Mouse (Mus musculus) neural tube, embryonic 14.5 days (tissue): ENCODE measurements around the gene Slit3. TPM values are rescaled to one million over a fixed set of nuclear protein-coding genes. Genes with fewer than 3 reads are reported as not detected.

Experiments
- ATAC-seq: fragments of 200-750 bp; cut with Nextera tagmentation; 2 replicates; pipeline ENCODE4 v1.8.0; 2017; ENCODE audit warnings: low read depth, mild to moderate bottlenecking, moderate TSS enrichment, moderate library complexity
- H3K27ac ChIP-seq: fragments of 300-500 bp; sonication (generic); 2 replicates; pipeline ENCODE4 v1.5.1; 2014; ENCODE audit warnings: low read depth, mild to moderate bottlenecking, control low read depth, low read length, moderate library complexity, mixed read lengths
- H3K27me3 ChIP-seq: fragments of 300-500 bp; sonication (generic); 2 replicates; pipeline ENCODE4 v1.6.1; 2014; ENCODE audit warnings: low read length; ENCODE audit not compliant: control insufficient read depth, insufficient read depth
- H3K36me3 ChIP-seq: fragments of 300-500 bp; sonication (generic); 2 replicates; pipeline ENCODE4 v1.6.1; 2014; ENCODE audit warnings: low read length, mixed read lengths; ENCODE audit not compliant: control insufficient read depth, insufficient read depth
- H3K4me1 ChIP-seq: fragments of 300-500 bp; sonication (generic); 2 replicates; pipeline ENCODE4 v1.6.1; 2014; ENCODE audit warnings: low read length; ENCODE audit not compliant: control insufficient read depth, insufficient read depth
- H3K4me2 ChIP-seq: fragments of 300-500 bp; sonication (generic); 2 replicates; pipeline ENCODE4 v1.6.1; 2014; ENCODE audit warnings: mild to moderate bottlenecking, low read depth, low read length, control low read depth
- H3K4me3 ChIP-seq: fragments of 300-500 bp; sonication (generic); 2 replicates; pipeline ENCODE4 v1.5.1; 2014; ENCODE audit warnings: low read depth, low read length, control low read depth, mixed read lengths
- H3K9ac ChIP-seq: fragments of 300-500 bp; sonication (generic); replicated peaks from 2 replicates; pipeline ENCODE4 v1.6.1; 2014; ENCODE audit warnings: low read depth, mild to moderate bottlenecking, control low read depth, low read length, mixed read lengths
- H3K9me3 ChIP-seq: fragments of 300-500 bp; sonication (generic); 2 replicates; pipeline ENCODE4 v1.6.1; 2016; ENCODE audit warnings: low read length; ENCODE audit not compliant: control insufficient read depth
- WGBS: fragments of 180-500 bp; shearing (Covaris S2); extraction: QIAGEN DNeasy Blood & Tissue Kit; methylation state at CpG from one replicate; pipeline ENCODE4 v1.1.7; 2014; 5-methylcytosine and 5-hydroxymethylcytosine counted together
- polyA plus RNA-seq: library from polyadenylated mRNA; unstranded; fragments of >200 nt; fragmentation: Nextera tagmentation; extraction: Ambion mirVana; gene quantifications from 2 replicates; pipeline ENCODE4 v1.2.1, GENCODE M21; 2014

The Slit3 gene
- polyA plus RNA-seq, 1 experiment from 2014 or later, result 14.6 TPM

GRCm38 (mm10) chr11:35664991-35665390 lies 544.0 kb downstream of the Slit3 start:
- WGBS, result 61% methylated on average over 5 of the region's 5 CpGs
- peak; percentile 45 for ATAC-seq
- H3K27me3 ChIP-seq, result no peaks in the 10 kb centered on the region
- H3K36me3 ChIP-seq, result no peaks in the 10 kb centered on the region
- no peaks in the 10 kb centered on the region; the same call in 1 of the 2 replicates for H3K4me1 ChIP-seq
- H3K9me3 ChIP-seq, result no peaks in the 10 kb centered on the region
- no peak overlapping the region for H3K9ac ChIP-seq
- no peak overlapping the region for H3K4me2 ChIP-seq
- H3K4me3 ChIP-seq, result no peak overlapping the region
- H3K27ac ChIP-seq, result no peak overlapping the region

GRCm38 (mm10) chr11:35667428-35667827 lies 546.4 kb downstream of the Slit3 start:
- WGBS, result 53% methylated on average over 3 of the region's 3 CpGs
- ATAC-seq, result no peak
- H3K36me3 ChIP-seq, result no peaks in the 10 kb centered on the region
- no peaks in the 10 kb centered on the region; the same call in 1 of the 2 replicates for H3K4me1 ChIP-seq
- no peak overlapping the region for H3K9ac ChIP-seq
- H3K27me3 ChIP-seq, result no peaks in the 10 kb centered on the region
- H3K4me3 ChIP-seq, result no peak overlapping the region
- H3K9me3 ChIP-seq, result no peaks in the 10 kb centered on the region
- H3K4me2 ChIP-seq, result no peak overlapping the region
- no peak overlapping the region for H3K27ac ChIP-seq

- no peaks in the 10 kb centered on the region for H3K9me3 ChIP-seq
These were observed 547.1 kb downstream of the Slit3 start for GRCm38 (mm10) chr11:35668138-35668537.

GRCm38 (mm10) chr11:35668750-35669149 lies 547.7 kb downstream of the Slit3 start:
- no peaks in the 10 kb centered on the region for H3K9me3 ChIP-seq
- WGBS, result 67% methylated on average over 1 of the region's 1 CpGs
- peak; percentile 32; the same call in 1 of the 2 replicates for ATAC-seq
- no peak overlapping the region for H3K9ac ChIP-seq
- no peaks in the 10 kb centered on the region for H3K27me3 ChIP-seq
- no peaks in the 10 kb centered on the region; the same call in 1 of the 2 replicates for H3K4me1 ChIP-seq
- no peak overlapping the region for H3K4me2 ChIP-seq
- H3K27ac ChIP-seq, result no peak overlapping the region
- no peaks in the 10 kb centered on the region for H3K36me3 ChIP-seq
- H3K4me3 ChIP-seq, result no peak overlapping the region

More at GRCm38 (mm10) chr11:35668138-35668537, 547.1 kb downstream of the Slit3 start:
- ATAC-seq, result no peak
- 32% methylated on average over 3 of the region's 3 CpGs for WGBS
- H3K36me3 ChIP-seq, result no peaks in the 10 kb centered on the region
- H3K9ac ChIP-seq, result no peak overlapping the region
- H3K27me3 ChIP-seq, result no peaks in the 10 kb centered on the region
- H3K27ac ChIP-seq, result no peak overlapping the region
- no peak overlapping the region for H3K4me2 ChIP-seq
- H3K4me1 ChIP-seq, result no peaks in the 10 kb centered on the region; the same call in 1 of the 2 replicates
- H3K4me3 ChIP-seq, result no peak overlapping the region

GRCm38 (mm10) chr11:35669536-35669935 lies 548.5 kb downstream of the Slit3 start:
- Histone ChIP-seq H3K4me1 (no peaks in the 10 kb centered on the region), H3K9me3 (no peaks in the 10 kb centered on the region), H3K4me3 (no peak overlapping the region), H3K27me3 (no peaks in the 10 kb centered on the region), H3K9ac (no peak overlapping the region), H3K4me2 (no peak overlapping the region), H3K36me3 (no peaks in the 10 kb centered on the region), H3K27ac (no peak overlapping the region)
- 88% methylated on average over 5 of the region's 5 CpGs for WGBS
- no peak for ATAC-seq

- Histone ChIP-seq H3K4me1 (no peaks in the 10 kb centered on the region), H3K9me3 (no peaks in the 10 kb centered on the region), H3K4me3 (no peak overlapping the region), H3K27ac (no peak overlapping the region), H3K4me2 (no peak overlapping the region), H3K9ac (no peak overlapping the region), H3K27me3 (no peaks in the 10 kb centered on the region), H3K36me3 (no peaks in the 10 kb centered on the region)
- ATAC-seq, result no peak
- WGBS, result 77% methylated on average over 6 of the region's 6 CpGs
These were observed 549.2 kb downstream of the Slit3 start for GRCm38 (mm10) chr11:35670181-35670580.

- no peak overlapping the region for H3K27ac ChIP-seq
- H3K27me3 ChIP-seq, result no peaks in the 10 kb centered on the region
- H3K4me3 ChIP-seq, result no peak overlapping the region
- no peaks in the 10 kb centered on the region for H3K36me3 ChIP-seq
- H3K4me1 ChIP-seq, result no peaks in the 10 kb centered on the region
- WGBS, result 54% methylated on average over 3 of the region's 3 CpGs
- H3K9me3 ChIP-seq, result no peaks in the 10 kb centered on the region
- no peak for ATAC-seq
- H3K9ac ChIP-seq, result no peak overlapping the region
- H3K4me2 ChIP-seq, result no peak overlapping the region
These were observed 549.7 kb downstream of the Slit3 start for GRCm38 (mm10) chr11:35670746-35671145.

GRCm38 (mm10) chr11:35673050-35673449 lies 552.0 kb downstream of the Slit3 start:
- Histone ChIP-seq H3K9me3 (no peaks in the 10 kb centered on the region), H3K4me2 (no peak overlapping the region), H3K9ac (no peak overlapping the region), H3K4me1 (no peaks in the 10 kb centered on the region), H3K27ac (no peak overlapping the region), H3K27me3 (no peaks in the 10 kb centered on the region), H3K4me3 (no peak overlapping the region), H3K36me3 (no peaks in the 10 kb centered on the region)
- ATAC-seq, result peak; percentile 39; the same call in 1 of the 2 replicates
- 62% methylated on average over 7 of the region's 7 CpGs for WGBS

- Histone ChIP-seq H3K4me2 (no peak overlapping the region), H3K9me3 (no peaks in the 10 kb centered on the region), H3K27me3 (no peaks in the 10 kb centered on the region), H3K4me1 (no peaks in the 10 kb centered on the region), H3K27ac (no peak overlapping the region), H3K9ac (no peak overlapping the region), H3K4me3 (no peak overlapping the region), H3K36me3 (no peaks in the 10 kb centered on the region)
- WGBS, result 89% methylated on average over 9 of the region's 9 CpGs
- no peak for ATAC-seq
These were observed 553.2 kb downstream of the Slit3 start for GRCm38 (mm10) chr11:35674242-35674641.
